ENCODE assay signal across 18 mouse cellular contexts in the genomic region with DNA sequence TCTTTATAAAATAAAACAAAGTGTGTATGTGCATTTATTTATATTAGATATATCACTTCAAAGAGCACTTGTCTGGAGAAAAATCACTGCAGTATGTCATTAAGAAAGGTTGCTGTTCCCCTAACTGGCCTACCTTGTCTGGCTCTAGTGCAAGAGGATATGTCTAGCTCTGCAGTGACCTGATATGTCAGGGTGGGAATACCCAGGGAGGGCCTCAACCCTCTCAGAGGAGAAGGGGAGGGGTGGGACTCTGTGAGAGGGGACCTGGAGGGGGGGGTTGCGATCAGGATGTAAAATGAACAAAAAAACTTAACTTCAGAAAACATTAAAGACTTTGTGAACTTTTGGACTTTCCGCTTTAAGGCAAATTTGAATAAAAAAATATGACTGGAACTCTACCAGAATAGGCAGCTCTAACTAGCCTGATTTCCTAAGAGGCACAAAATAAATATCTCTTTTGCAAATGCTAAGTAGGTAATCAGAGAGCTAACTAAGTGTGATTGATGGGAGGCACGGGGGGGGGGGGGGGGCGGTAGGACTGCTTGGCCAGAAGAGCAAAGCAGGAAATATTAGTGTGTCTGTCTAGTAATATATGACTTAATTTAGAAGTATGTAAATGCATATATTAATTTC.
DNase-seq lines count a peak whose midpoint lies in the region; ATAC-seq and TF ChIP-seq lines count a peak whose summit lies in the region.
"Had no signal": no experiment of that assay in that cellular context is flagged by ENCODE, and none has a peak within 500 bp of the region (broad histone marks: within the 10 kb centered on the region; RNA-seq: fewer than 3 reads in every experiment).

No protein-coding gene starts in this region.

- no peaks in the 10 kb centered on the region for H3K27me3 ChIP-seq in liver, adult 2 months (ENCODE audit: control insufficient read depth, insufficient read depth, low read length)
- no peaks in the 10 kb centered on the region for H3K27me3 ChIP-seq in CH12.LX (replicated peaks)
- no peaks in the 10 kb centered on the region for H3K27me3 ChIP-seq in embryonic facial prominence, embryonic 14.5 days (replicated peaks; ENCODE audit: control insufficient read depth, insufficient read depth, low read length)
- H3K27me3 ChIP-seq: forebrain, embryonic 15.5 days; heart, embryonic 13.5 days; hindbrain, embryonic 15.5 days had no signal

- no peaks in the 10 kb centered on the region for H3K36me3 ChIP-seq in liver, adult 2 months (ENCODE audit: control insufficient read depth, insufficient read depth, low read length)
- H3K36me3 ChIP-seq in CH12.LX (replicated peaks in 1 of 2; ENCODE audit: control insufficient read depth in 1 of 2, insufficient read depth in 1 of 2, low read length in 1 of 2), result no peaks in the 10 kb centered on the region
- H3K36me3 ChIP-seq in embryonic facial prominence, embryonic 14.5 days (ENCODE audit: control insufficient read depth, insufficient read depth, low read length), result no peaks in the 10 kb centered on the region
- H3K36me3 ChIP-seq: forebrain, embryonic 15.5 days; hindbrain, embryonic 15.5 days had no signal

- dilution Hi-C loops in CH12.LX (cut with MboI; ENCODE audit: extremely low pct_ligation_motif_present, extremely low pct_unique_long_range_greater_than_20kb, low sequenced_read_pairs), result no loop called here

- no peak overlapping the region for H3K9ac ChIP-seq in liver, adult 2 months (ENCODE audit: low read depth, low read length)
- H3K9ac ChIP-seq in CH12.LX (ENCODE audit: insufficient read depth, low read depth), result no peak overlapping the region
- H3K9ac ChIP-seq in embryonic facial prominence, embryonic 14.5 days (ENCODE audit: low read depth, low read length), result no peak overlapping the region
- H3K9ac ChIP-seq: forebrain, embryonic 15.5 days; heart, embryonic 13.5 days; hindbrain, embryonic 15.5 days had no signal

- no peak for TF ChIP-seq CTCF in liver, adult 2 months (IDR thresholded peaks at IDR 0.05; ENCODE audit: low read depth, low read length)
- no peak for TF ChIP-seq CTCF in CH12.LX (conservative IDR thresholded peaks at IDR 0.05 in 1 of 2, IDR thresholded peaks at IDR 0.05 in 1 of 2; ENCODE audit: low read depth in 2 of 2, low read length in 2 of 2)

- TF ChIP-seq EP300 in CH12.LX (IDR thresholded peaks at IDR 0.05; ENCODE audit: low read length), result no peak

- H3K79me2 ChIP-seq in liver, adult 2 months (ENCODE audit: control insufficient read depth, insufficient read depth, low read length), result no peaks in the 10 kb centered on the region
- no peaks in the 10 kb centered on the region for H3K79me2 ChIP-seq in CH12.LX (replicated peaks; ENCODE audit: control insufficient read depth, extremely low read depth, insufficient read depth, poor library complexity, severe bottlenecking)

- DNase-seq in embryo, embryonic 11 days, result peak; percentile 28
- DNase-seq in embryo, embryonic 9.5 days (ENCODE audit: extremely low spot score), result no peak
- peak; percentile 23 for DNase-seq in liver, adult 2 months (ENCODE audit: extremely low read depth, low read depth, low spot score)
- no peak for DNase-seq in liver
- DNase-seq in CH12.LX (ENCODE audit: extremely low read depth), result no peak
- no peak for DNase-seq in embryonic facial prominence, embryonic 14.5 days (ENCODE audit: low spot score)
- no peak for DNase-seq in urinary bladder, postnatal 10 days (ENCODE audit: low spot score)
- DNase-seq: adrenal gland, adult 2 months; adrenal gland, postnatal 25 days; cerebellum, adult 18-20 months; cerebellum, adult 9-11 months; cerebellum, postnatal 36 days; gastrocnemius, postnatal 36 days; heart, adult 11 months; heart, postnatal 36 days had no signal

- in situ Hi-C loops in CH12.LX (cut with MboI; ENCODE audit: low pct_ligation_motif_present, low pct_unique_long_range_greater_than_20kb, low sequenced_read_pairs), result no loop called here

- H3K4me1 ChIP-seq in liver, adult 2 months (ENCODE audit: control insufficient read depth, insufficient read depth, low read length), result no peaks in the 10 kb centered on the region
- H3K4me1 ChIP-seq in CH12.LX (ENCODE audit: control insufficient read depth in 1 of 2, insufficient read depth in 2 of 2), result peaks cover 0 to 14% of the 10 kb centered on the region in 2 experiments; a peak in 2 of 4 replicates
- no peaks in the 10 kb centered on the region for H3K4me1 ChIP-seq in embryonic facial prominence, embryonic 14.5 days (ENCODE audit: control insufficient read depth, insufficient read depth, low read length)
- H3K4me1 ChIP-seq: forebrain, embryonic 15.5 days; heart, embryonic 13.5 days; hindbrain, embryonic 15.5 days had no signal

- H3K27ac ChIP-seq in liver, adult 2 months (replicated peaks; ENCODE audit: insufficient read depth, low read depth, low read length), result no peak overlapping the region
- H3K27ac ChIP-seq in CH12.LX (ENCODE audit: insufficient read depth, low read depth), result no peak overlapping the region
- no peak overlapping the region for H3K27ac ChIP-seq in embryonic facial prominence, embryonic 14.5 days (replicated peaks; ENCODE audit: low read depth, low read length)
- H3K27ac ChIP-seq: forebrain, embryonic 15.5 days; heart, embryonic 13.5 days; hindbrain, embryonic 15.5 days had no signal

- 58% methylated on average over 4 of the region's 4 CpGs for WGBS in liver, adult 2 months
- WGBS in embryonic facial prominence, embryonic 14.5 days, result 45% methylated on average over 4 of the region's 4 CpGs

- no peak overlapping the region for H3K4me2 ChIP-seq in CH12.LX (ENCODE audit: insufficient read depth, low read depth, poor library complexity, severe bottlenecking)
- no peak overlapping the region for H3K4me2 ChIP-seq in embryonic facial prominence, embryonic 14.5 days (ENCODE audit: low read depth, low read length)
- H3K4me2 ChIP-seq: forebrain, embryonic 15.5 days; heart, embryonic 13.5 days; hindbrain, embryonic 15.5 days had no signal

- no peak for TF ChIP-seq RAD21 in CH12.LX (IDR thresholded peaks at IDR 0.05; ENCODE audit: low read depth, low read length)

- no peak overlapping the region for H3K4me3 ChIP-seq in liver, adult 2 months (ENCODE audit: insufficient read depth, low read depth, low read length)
- H3K4me3 ChIP-seq in CH12.LX (replicated peaks in 1 of 3; ENCODE audit: low read depth in 2 of 3, low read length in 2 of 3, poor library complexity in 1 of 3), result no peak overlapping the region
- H3K4me3 ChIP-seq in embryonic facial prominence, embryonic 14.5 days (ENCODE audit: low read depth, low read length), result no peak overlapping the region
- H3K4me3 ChIP-seq: forebrain, embryonic 15.5 days; heart, embryonic 13.5 days; hindbrain, embryonic 15.5 days had no signal

- no peaks in the 10 kb centered on the region for H3K9me3 ChIP-seq in CH12.LX (replicated peaks; ENCODE audit: low read length)
- H3K9me3 ChIP-seq in embryonic facial prominence, embryonic 14.5 days (ENCODE audit: control insufficient read depth, low read length), result no peaks in the 10 kb centered on the region
- H3K9me3 ChIP-seq: forebrain, embryonic 15.5 days; heart, embryonic 13.5 days; hindbrain, embryonic 15.5 days had no signal

- ATAC-seq in embryonic facial prominence, embryonic 14.5 days (ENCODE audit: low read depth), result 0 out of 2 replicates have a peak, but pooled peaks have one; percentile 50
- ATAC-seq: forebrain, embryonic 15.5 days had no signal

- TF ChIP-seq POLR2A in liver, adult 2 months (IDR thresholded peaks at IDR 0.05; ENCODE audit: extremely low read depth, insufficient read depth, low read length), result no peak
- no peak for TF ChIP-seq POLR2A in CH12.LX (IDR thresholded peaks at IDR 0.05; ENCODE audit: low read depth, low read length)

TF ChIP-seq in CH12.LX, 34 proteins besides CTCF, POLR2A, EP300 and RAD21:
- no peak for TF ChIP-seq TCF12 (IDR thresholded peaks at IDR 0.05; ENCODE audit: low read depth, low read length)
- TF ChIP-seq E2F4 (IDR thresholded peaks at IDR 0.05; ENCODE audit: insufficient replicate concordance, low read depth, low read length), result no peak
- TF ChIP-seq MEF2A (IDR thresholded peaks at IDR 0.05; ENCODE audit: borderline replicate concordance, low read depth, low read length), result no peak
- TF ChIP-seq NELFE (IDR thresholded peaks at IDR 0.05; ENCODE audit: low read depth, low read length), result no peak
- no peak for TF ChIP-seq ZC3H11A (IDR thresholded peaks at IDR 0.05; ENCODE audit: low read depth, low read length)
- 0 out of 2 replicates have a peak, but pooled peaks have one; percentile 17 for TF ChIP-seq ZNF384 (IDR thresholded peaks at IDR 0.05; ENCODE audit: low read depth, low read length)

Comparison
In these comparisons a context has a peak if more than half of its experiments do, and no peak if none do; other contexts are left out.
1. DNase-seq: peak in embryo, embryonic 11 days (single experiment) and liver, adult 2 months (single experiment); none in embryo, embryonic 9.5 days (single experiment), liver (single experiment), CH12.LX (single experiment), embryonic facial prominence, embryonic 14.5 days (single experiment) and urinary bladder, postnatal 10 days (single experiment).